ENCODE assay signal across 31 mouse cellular contexts in the genomic region with DNA sequence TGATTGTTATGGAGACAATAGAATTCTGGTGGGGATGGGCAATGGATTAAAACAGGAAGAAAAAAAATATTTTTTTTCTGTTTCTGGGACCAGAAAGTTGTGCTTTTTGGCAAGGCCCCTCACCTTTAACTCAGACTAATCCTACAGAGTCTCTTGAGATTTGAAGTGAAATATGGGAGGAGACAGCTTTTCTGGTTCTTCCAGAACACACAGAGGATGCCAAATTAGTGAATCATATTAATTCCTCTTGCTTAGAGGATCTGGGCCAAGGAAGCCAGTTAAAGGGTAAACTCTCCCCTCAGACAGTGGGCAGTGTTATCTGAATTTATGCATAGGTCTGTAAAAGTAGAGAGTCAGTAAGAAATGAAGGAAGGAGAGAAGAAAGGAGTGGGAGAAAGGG. TPM values are rescaled to one million over a fixed set of nuclear protein-coding genes. Genes with fewer than 3 reads are reported as not detected.
"Had no signal": no experiment of that assay in that cellular context is flagged by ENCODE, and none has a peak within 500 bp of the region (broad histone marks: within the 10 kb centered on the region; RNA-seq: fewer than 3 reads in every experiment).

No protein-coding gene starts in this region.

- H3K27me3 ChIP-seq: limb, embryonic 13.5 days; liver, embryonic 13.5 days; midbrain, embryonic 12.5 days; neural tube, embryonic 12.5 days; neural tube, embryonic 15.5 days had no signal

- H3K4me2 ChIP-seq: limb, embryonic 13.5 days; liver, embryonic 13.5 days; lung, embryonic 14.5 days; midbrain, embryonic 12.5 days; neural tube, embryonic 12.5 days; neural tube, embryonic 15.5 days had no signal

- H3K27ac ChIP-seq: layer of hippocampus, adult 2 months; limb, embryonic 10.5 days; limb, embryonic 13.5 days; liver, embryonic 13.5 days; macrophage; midbrain, embryonic 12.5 days; neural tube, embryonic 12.5 days; neural tube, embryonic 15.5 days; stomach, postnatal 0 days had no signal

- H3K9ac ChIP-seq: limb, embryonic 13.5 days; liver, embryonic 13.5 days; lung, embryonic 14.5 days; midbrain, embryonic 12.5 days; neural tube, embryonic 12.5 days; neural tube, embryonic 15.5 days had no signal

- DNase-seq: kidney, adult 18-20 months; kidney, adult 9 months; kidney, postnatal 25 days; layer of hippocampus, adult 9-11 months; liver, embryonic 13.5 days; lung, embryonic 14.5 days; right cerebral cortex, adult 18-20 months; right cerebral cortex, postnatal 14 days; right cerebral cortex, postnatal 4 days; thymus, adult 2 months; thymus, postnatal 14 days; thymus, postnatal 4 days had no signal

- H3K4me3 ChIP-seq: layer of hippocampus, adult 2 months; limb, embryonic 10.5 days; limb, embryonic 13.5 days; liver, embryonic 13.5 days; midbrain, embryonic 12.5 days; neural tube, embryonic 12.5 days; neural tube, embryonic 15.5 days had no signal

- H3K4me1 ChIP-seq: limb, embryonic 10.5 days; limb, embryonic 13.5 days; liver, embryonic 13.5 days; midbrain, embryonic 12.5 days; neural tube, embryonic 12.5 days; neural tube, embryonic 15.5 days had no signal

- ATAC-seq: lung, postnatal 0 days; midbrain, embryonic 16.5 days had no signal

- H3K36me3 ChIP-seq: limb, embryonic 10.5 days; limb, embryonic 13.5 days; liver, embryonic 13.5 days; midbrain, embryonic 12.5 days; neural tube, embryonic 12.5 days; neural tube, embryonic 15.5 days had no signal

- H3K9me3 ChIP-seq: limb, embryonic 10.5 days; limb, embryonic 13.5 days; liver, embryonic 13.5 days; midbrain, embryonic 12.5 days; neural tube, embryonic 12.5 days; neural tube, embryonic 15.5 days had no signal

RNA-seq across cellular contexts. Expression of gene Sprr3, which starts 8.9 kb away (rescaled TPM):
- total RNA-seq: layer of hippocampus, adult 2 months; layer of hippocampus, postnatal 25 days; left cerebral cortex, adult 18-20 months; left cerebral cortex, postnatal 25 days; liver, adult 2 months; megakaryocyte, adult 5-6 weeks had no signal
- polyA plus RNA-seq: kidney, embryonic 16.5 days; limb, embryonic 10.5 days; limb, embryonic 13.5 days; liver, adult 2 months; liver, embryonic 13.5 days; liver, embryonic 16.5 days; lung, embryonic 14.5 days; lung, postnatal 0 days; macrophage; midbrain, embryonic 12.5 days; midbrain, embryonic 16.5 days; neural tube, embryonic 12.5 days; neural tube, embryonic 15.5 days had no signal

RNA-seq across cellular contexts. Expression of gene Sprr1a, which starts 18.3 kb away (rescaled TPM):
- total RNA-seq: layer of hippocampus, adult 2 months; layer of hippocampus, postnatal 25 days; left cerebral cortex, adult 18-20 months; left cerebral cortex, postnatal 25 days; liver, adult 2 months; megakaryocyte, adult 5-6 weeks had no signal
- polyA plus RNA-seq: limb, embryonic 10.5 days; liver, adult 2 months; liver, embryonic 13.5 days; liver, embryonic 16.5 days; lung, embryonic 14.5 days; macrophage; midbrain, embryonic 12.5 days; neural tube, embryonic 12.5 days had no signal

RNA-seq across cellular contexts. Expression of gene Sprr1b, which starts 28.8 kb away (rescaled TPM):
- total RNA-seq: layer of hippocampus, adult 2 months; layer of hippocampus, postnatal 25 days; left cerebral cortex, adult 18-20 months; left cerebral cortex, postnatal 25 days; liver, adult 2 months; megakaryocyte, adult 5-6 weeks had no signal
- polyA plus RNA-seq: kidney, embryonic 16.5 days; large intestine, adult 2 months; limb, embryonic 10.5 days; limb, embryonic 13.5 days; liver, adult 2 months; liver, embryonic 13.5 days; liver, embryonic 16.5 days; lung, embryonic 14.5 days; lung, postnatal 0 days; macrophage; midbrain, embryonic 12.5 days; midbrain, embryonic 16.5 days; neural tube, embryonic 12.5 days; neural tube, embryonic 15.5 days; stomach, embryonic 14.5 days had no signal

RNA-seq across cellular contexts. Expression of gene Sprr4, which starts 32.9 kb away (rescaled TPM):
- total RNA-seq: layer of hippocampus, adult 2 months; layer of hippocampus, postnatal 25 days; left cerebral cortex, adult 18-20 months; left cerebral cortex, postnatal 25 days; liver, adult 2 months; megakaryocyte, adult 5-6 weeks had no signal
- polyA plus RNA-seq: kidney, embryonic 16.5 days; large intestine, adult 2 months; limb, embryonic 10.5 days; limb, embryonic 13.5 days; liver, adult 2 months; liver, embryonic 13.5 days; liver, embryonic 16.5 days; lung, embryonic 14.5 days; lung, postnatal 0 days; macrophage; midbrain, embryonic 12.5 days; midbrain, embryonic 16.5 days; neural tube, embryonic 12.5 days; neural tube, embryonic 15.5 days; stomach, embryonic 14.5 days; thymus, adult 2 months had no signal

RNA-seq across cellular contexts. Expression of gene Sprr2k, which starts 35.0 kb away (rescaled TPM):
- total RNA-seq: layer of hippocampus, adult 2 months; layer of hippocampus, postnatal 25 days; left cerebral cortex, adult 18-20 months; left cerebral cortex, postnatal 25 days; liver, adult 2 months; megakaryocyte, adult 5-6 weeks had no signal
- polyA plus RNA-seq: kidney, embryonic 16.5 days; large intestine, adult 2 months; limb, embryonic 10.5 days; limb, embryonic 13.5 days; liver, adult 2 months; liver, embryonic 13.5 days; liver, embryonic 16.5 days; lung, embryonic 14.5 days; lung, postnatal 0 days; macrophage; midbrain, embryonic 12.5 days; midbrain, embryonic 16.5 days; neural tube, embryonic 12.5 days; neural tube, embryonic 15.5 days; stomach, embryonic 14.5 days; thymus, adult 2 months had no signal
